Mouse (Mus musculus) heart, postnatal 0 days (tissue): Measurements from ENCODE around the gene Rerg. TPM values are rescaled to one million over a fixed set of nuclear protein-coding genes. Genes with fewer than 3 reads are reported as not detected.

Experiments used
- ATAC-seq: fragments of 200-750 bp; cut with Nextera tagmentation; 2 replicates; pipeline ENCODE4 v1.8.0; 2017; ENCODE audit warnings: low read depth, moderate number of reproducible peaks, moderate library complexity; ENCODE audit not compliant: insufficient read depth
- DNase-seq: peaks from one replicate; pipeline ENCODE4 v3.0.0-alpha.2; 2016; ENCODE audit warnings: low spot score
- H3K27ac ChIP-seq: fragments of 300-500 bp; sonication (generic); 2 replicates; pipeline ENCODE4 v1.5.1; 2014; ENCODE audit warnings: low read depth, mild to moderate bottlenecking
- H3K27me3 ChIP-seq: fragments of 300-500 bp; sonication (generic); 2 replicates; pipeline ENCODE4 v1.6.1; 2014; ENCODE audit warnings: low read length, mixed read lengths; ENCODE audit not compliant: control insufficient read depth, insufficient read depth
- H3K36me3 ChIP-seq: fragments of 300-500 bp; sonication (generic); replicated peaks from 2 replicates; pipeline ENCODE4 v1.6.1; 2014; ENCODE audit warnings: low read length, mixed read lengths; ENCODE audit not compliant: control insufficient read depth, insufficient read depth
- H3K4me1 ChIP-seq: fragments of 300-500 bp; sonication (generic); 2 replicates; pipeline ENCODE4 v1.6.1; 2014; ENCODE audit warnings: antibody characterized with exemption; ENCODE audit not compliant: control insufficient read depth, insufficient read depth
- H3K4me2 ChIP-seq: fragments of 300-500 bp; sonication (generic); 2 replicates; pipeline ENCODE4 v1.6.1; 2014; ENCODE audit warnings: low read depth, mild to moderate bottlenecking, low read length, moderate library complexity
- H3K4me3 ChIP-seq: fragments of 300-500 bp; sonication (generic); 2 replicates; pipeline ENCODE4 v1.5.1; 2014; ENCODE audit warnings: low read depth, low read length
- H3K9ac ChIP-seq: fragments of 300-500 bp; sonication (generic); replicated peaks from 2 replicates; pipeline ENCODE4 v1.6.1; 2014; ENCODE audit warnings: low read depth, low read length, mixed read lengths
- H3K9me3 ChIP-seq: fragments of 300-500 bp; sonication (generic); replicated peaks from 2 replicates; pipeline ENCODE4 v1.6.1; 2016; ENCODE audit warnings: low read length; ENCODE audit not compliant: control insufficient read depth
- CTCF ChIP-seq: IDR thresholded peaks from 2 replicates; pipeline ENCODE4 v1.5.1; 2016; ENCODE audit warnings: antibody characterized with exemption, control low read depth, low read depth
- EP300 ChIP-seq: IDR thresholded peaks from 2 replicates; pipeline ENCODE4 v1.6.1; 2016; ENCODE audit warnings: antibody characterized with exemption, low read depth
- WGBS: fragments of 180-500 bp; shearing (Covaris S2); extraction: QIAGEN DNeasy Blood & Tissue Kit; methylation state at CpG from one replicate; pipeline ENCODE4 v1.1.7; 2014; 5-methylcytosine and 5-hydroxymethylcytosine counted together
- polyA plus RNA-seq: library from polyadenylated mRNA; unstranded; fragments of >200 nt; fragmentation: Nextera tagmentation; extraction: Ambion mirVana; gene quantifications from 2 replicates; pipeline ENCODE4 v1.2.1, GENCODE M21; 2015
- total RNA-seq: library from RNA; depleted of rRNA; stranded (reverse); fragments of >200 nt; gene quantifications from 2 replicates; pipeline ENCODE4 v1.2.3, GENCODE M21; 2014; ENCODE audit warnings: low replicate concordance

Rerg gene
- total and polyA plus RNA-seq, 2 experiments from 2014 or later: 0.88 to 4.3 TPM

DNA sequence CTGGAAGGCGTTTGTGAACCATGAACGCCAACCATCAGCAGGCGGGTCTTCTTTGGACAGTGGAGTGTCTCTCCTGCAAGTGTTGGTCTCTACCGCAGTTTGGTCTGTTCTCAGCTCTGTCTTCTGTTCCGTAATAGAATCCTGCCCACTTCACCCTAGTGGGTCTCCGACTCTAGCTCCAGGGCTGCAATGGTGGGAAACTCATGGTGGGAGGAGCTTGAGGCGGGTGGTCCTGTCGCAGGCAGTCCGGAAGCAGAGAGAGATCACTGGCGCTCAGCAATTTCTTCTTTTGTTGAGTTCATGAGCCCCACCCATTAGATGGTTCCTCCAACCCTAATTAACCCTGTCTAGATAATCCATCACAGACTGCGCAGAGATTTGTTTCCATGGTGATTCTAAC lies 20.7 kb upstream of the Rerg start:
- Histone ChIP-seq H3K4me3 (no peak overlapping the region), H3K27me3 (no peaks in the 10 kb centered on the region), H3K4me2 (no peak overlapping the region), H3K9me3 (no peaks in the 10 kb centered on the region), H3K27ac (no peak overlapping the region), H3K36me3 (no peaks in the 10 kb centered on the region), H3K9ac (no peak overlapping the region), H3K4me1 (no peaks in the 10 kb centered on the region)
- TF ChIP-seq EP300: no peak
- no peak for TF ChIP-seq CTCF
- WGBS: 90% methylated on average over 11 of the region's 11 CpGs
- ATAC-seq: no peak
- DNase-seq: no peak

DNA sequence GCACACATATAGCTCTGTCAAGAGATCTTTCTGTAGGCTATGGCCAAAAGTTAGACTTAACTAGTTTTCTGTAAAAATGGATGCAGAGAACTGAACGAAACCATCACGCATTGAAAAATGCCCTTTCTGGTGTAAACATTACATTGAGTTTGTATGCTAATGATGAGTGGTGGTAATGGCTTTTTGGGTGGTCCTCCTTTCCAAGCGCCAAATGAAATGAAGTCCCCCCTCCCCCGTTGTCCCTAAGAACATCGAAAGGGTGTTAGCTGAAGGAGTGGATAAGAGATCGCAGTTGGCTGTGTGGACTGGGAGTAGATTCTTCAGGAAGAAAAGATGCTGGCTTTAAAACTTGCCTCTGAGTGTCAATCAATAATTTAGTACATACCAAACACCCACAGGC lies 20.3 kb upstream of the Rerg start:
- Histone ChIP-seq H3K27me3 (no peaks in the 10 kb centered on the region), H3K4me1 (no peaks in the 10 kb centered on the region), H3K27ac (no peak overlapping the region), H3K9ac (no peak overlapping the region), H3K4me3 (no peak overlapping the region), H3K36me3 (no peaks in the 10 kb centered on the region), H3K9me3 (no peaks in the 10 kb centered on the region), H3K4me2 (no peak overlapping the region)
- TF ChIP-seq EP300 (no peak), CTCF (no peak)
- ATAC-seq (no peak), DNase-seq (no peak)
- 84% methylated on average over 6 of the region's 6 CpGs for WGBS

DNA sequence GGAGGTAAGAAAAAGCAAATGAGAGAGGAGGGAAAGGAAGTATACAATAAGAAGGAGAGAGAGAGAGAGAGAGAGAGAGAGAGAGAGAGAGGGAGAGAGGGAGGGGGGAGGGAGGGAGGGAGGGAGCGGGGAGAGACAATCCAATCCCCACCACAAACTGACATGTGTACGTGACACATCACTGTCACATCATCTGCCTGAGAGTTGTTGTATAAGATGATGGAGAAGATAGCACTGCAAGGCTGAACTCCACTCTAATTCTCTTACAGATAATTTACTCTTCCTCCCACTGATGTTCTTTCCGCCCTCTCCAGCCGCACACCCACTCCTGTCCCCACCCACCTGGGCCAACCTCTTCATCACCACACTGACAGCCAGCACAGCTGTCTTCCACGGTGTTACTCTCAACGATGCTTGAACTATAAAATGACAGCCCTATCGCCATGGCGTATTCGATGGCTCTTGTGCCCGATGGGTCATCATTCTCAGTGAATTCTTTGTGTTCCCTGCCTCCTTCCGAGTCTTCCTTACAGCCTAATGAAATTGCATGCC lies 18.2 kb upstream of the Rerg start:
- no peak for DNase-seq
- Histone ChIP-seq H3K4me2 (no peak overlapping the region), H3K27ac (no peak overlapping the region), H3K9ac (no peak overlapping the region), H3K4me1 (no peaks in the 10 kb centered on the region), H3K9me3 (no peaks in the 10 kb centered on the region), H3K27me3 (no peaks in the 10 kb centered on the region), H3K4me3 (no peak overlapping the region), H3K36me3 (no peaks in the 10 kb centered on the region)
- no peak for ATAC-seq
- TF ChIP-seq CTCF: no peak
- TF ChIP-seq EP300: no peak
- WGBS: 60% methylated on average over 11 of the region's 11 CpGs

DNA sequence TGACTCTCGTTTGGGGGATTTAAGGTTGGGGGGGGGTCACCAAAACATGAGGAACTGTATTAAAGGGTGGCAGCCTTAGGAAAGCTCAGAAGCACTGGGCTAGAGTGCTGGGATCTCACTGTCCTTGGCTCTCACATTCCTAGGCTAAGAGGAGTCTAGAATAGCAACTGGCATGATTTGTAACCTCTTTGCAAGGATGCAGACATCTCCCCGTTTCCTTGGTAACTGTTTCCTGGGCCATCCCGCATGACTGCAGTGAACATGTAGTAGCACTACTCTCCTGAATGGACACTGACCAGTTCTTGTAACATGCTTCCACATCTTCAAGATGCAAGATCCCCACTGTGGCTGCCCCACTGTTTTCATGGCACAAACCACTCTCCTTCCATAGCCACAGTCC lies 17.1 kb upstream of the Rerg start:
- TF ChIP-seq EP300 (no peak), CTCF (no peak)
- no peak for ATAC-seq
- Histone ChIP-seq H3K4me1 (no peaks in the 10 kb centered on the region), H3K9me3 (no peaks in the 10 kb centered on the region), H3K36me3 (no peaks in the 10 kb centered on the region), H3K27ac (no peak overlapping the region), H3K9ac (no peak overlapping the region), H3K4me2 (no peak overlapping the region), H3K4me3 (no peak overlapping the region), H3K27me3 (no peaks in the 10 kb centered on the region)
- WGBS: 60% methylated on average over 3 of the region's 3 CpGs
- DNase-seq: no peak

DNA sequence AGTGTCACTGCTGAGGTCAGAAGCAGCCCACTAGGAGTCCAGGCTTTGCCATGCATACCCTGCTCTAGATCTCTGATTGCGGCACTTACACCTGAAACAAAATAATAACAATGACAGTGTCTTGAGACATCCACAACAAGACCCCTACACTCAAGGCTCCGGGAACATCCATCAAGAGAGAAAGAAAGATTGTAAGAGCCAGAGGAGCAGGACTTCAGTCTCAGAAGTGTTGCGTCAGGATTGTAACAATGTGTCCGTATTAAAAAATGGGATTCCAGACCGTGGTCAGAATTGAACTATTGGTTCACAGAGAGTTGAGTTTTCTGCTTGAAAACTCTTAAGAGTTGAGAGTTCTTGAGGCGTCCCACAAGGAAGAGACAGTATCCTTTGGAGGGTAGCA lies 10.3 kb upstream of the Rerg start:
- no peak overlapping the region for H3K4me3 ChIP-seq
- H3K4me2 ChIP-seq: no peak overlapping the region
- no peaks in the 10 kb centered on the region for H3K36me3 ChIP-seq
- H3K27me3 ChIP-seq: no peaks in the 10 kb centered on the region
- TF ChIP-seq CTCF: no peak
- no peak for TF ChIP-seq EP300
- H3K27ac ChIP-seq: no peak overlapping the region
- 78% methylated on average over 6 of the region's 6 CpGs for WGBS
- no peak overlapping the region for H3K9ac ChIP-seq
- ATAC-seq (no peak), DNase-seq (no peak)
- H3K9me3 ChIP-seq: no peaks in the 10 kb centered on the region
- H3K4me1 ChIP-seq: no peaks in the 10 kb centered on the region

DNA sequence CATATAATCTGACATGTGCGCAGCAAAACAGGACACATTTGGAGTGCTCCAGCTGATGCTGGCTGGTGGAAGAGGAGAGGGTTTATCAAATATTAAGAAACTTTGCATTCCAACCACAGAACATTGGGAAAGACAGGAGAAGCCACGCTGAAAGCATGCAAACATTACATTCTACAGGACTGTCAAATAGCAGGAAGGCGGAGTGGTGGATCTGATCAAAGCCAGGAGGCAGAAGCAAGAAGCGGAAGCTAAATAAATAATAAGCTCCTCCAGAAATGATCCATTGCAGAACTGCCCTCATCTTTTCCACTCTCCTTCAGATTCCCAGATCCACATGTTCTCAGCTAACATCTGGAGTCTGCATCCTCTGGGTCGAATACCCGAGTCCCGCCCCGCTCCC lies 9.8 kb upstream of the Rerg start:
- DNase-seq (no peak), ATAC-seq (no peak)
- WGBS: 58% methylated on average over 8 of the region's 8 CpGs
- no peak overlapping the region for H3K4me2 ChIP-seq
- H3K27me3 ChIP-seq: no peaks in the 10 kb centered on the region
- H3K4me3 ChIP-seq: no peak overlapping the region
- no peaks in the 10 kb centered on the region for H3K9me3 ChIP-seq
- no peaks in the 10 kb centered on the region for H3K4me1 ChIP-seq
- no peak overlapping the region for H3K27ac ChIP-seq
- H3K9ac ChIP-seq: no peak overlapping the region
- TF ChIP-seq CTCF (no peak), EP300 (no peak)
- H3K36me3 ChIP-seq: no peaks in the 10 kb centered on the region
